ENCODE assay signal across 8 mouse cellular contexts in genomic region chr1:158356051-158356461, GRCm38 (mm10). TPM values are rescaled to one million over a fixed set of nuclear protein-coding genes. Genes with fewer than 3 reads are reported as not detected.
A peak's percentile ranks its signal among the peaks of the same experiment; 100 is the strongest.
DNase-seq lines count a peak whose midpoint lies in the region; ATAC-seq and TF ChIP-seq lines count a peak whose summit lies in the region.

Brinp2 (minus strand) TSS chr1:158356326.

- no peak for TF ChIP-seq CTCF in olfactory bulb, adult 2 months (IDR thresholded peaks at IDR 0.05; ENCODE audit: insufficient read depth, low read depth, low read length)

- no peaks in the 10 kb centered on the region for H3K9me3 ChIP-seq in liver, embryonic 15.5 days (replicated peaks)

- peak; percentile 75 for TF ChIP-seq POLR2A in olfactory bulb, adult 2 months (IDR thresholded peaks at IDR 0.05; ENCODE audit: insufficient read depth, low read depth, low read length)

- peaks cover 29% of the 10 kb centered on the region for H3K27me3 ChIP-seq in liver, embryonic 15.5 days

- H3K36me3 ChIP-seq in liver, embryonic 15.5 days (replicated peaks): no peaks in the 10 kb centered on the region

- under 1% methylated on average over 30 of the region's 30 CpGs for WGBS in liver, embryonic 15.5 days (ENCODE audit: insufficient replicate concordance)
- WGBS in olfactory bulb, adult 2 months: 0% methylated on average over 30 of the region's 30 CpGs

- no peaks in the 10 kb centered on the region for H3K4me1 ChIP-seq in liver, embryonic 15.5 days (replicated peaks)
- peaks cover 8% of the 10 kb centered on the region for H3K4me1 ChIP-seq in olfactory bulb, adult 2 months (ENCODE audit: control insufficient read depth, insufficient read depth, low read length)

- peak; percentile 91 for DNase-seq in R1 (ENCODE audit: low read depth, low spot score)
- DNase-seq in cerebellum, adult 9-11 months: peak; percentile 95
- DNase-seq in frontal cortex, postnatal 10 days (ENCODE audit: low spot score in 2 of 2): peak; percentile 89 to 90
- DNase-seq in layer of hippocampus, adult 18-20 months (ENCODE audit: low spot score in 2 of 2): peak; percentile 92 to 97

- no peak within 1 kb of the TSS for H3K27ac ChIP-seq in liver, embryonic 15.5 days (replicated peaks)
- H3K27ac ChIP-seq in olfactory bulb, adult 2 months (ENCODE audit: insufficient read depth, low read depth, low read length): peak within 1 kb of the TSS; percentile 84

- H3K4me2 ChIP-seq in liver, embryonic 15.5 days: peak within 1 kb of the TSS; percentile 57

- peak within 1 kb of the TSS; percentile 37 for H3K4me3 ChIP-seq in liver, embryonic 15.5 days (replicated peaks)
- peak within 1 kb of the TSS; percentile 91 for H3K4me3 ChIP-seq in olfactory bulb, adult 2 months (ENCODE audit: insufficient read depth, low read depth, low read length)

- peak; percentile 95 to 96 for ATAC-seq in hematopoietic stem cell, adult 5-6 weeks (replicated peaks in 1 of 2; ENCODE audit: insufficient read depth in 1 of 2, low FRiP score in 2 of 2, low TSS enrichment in 1 of 2, low read depth in 1 of 2, poor library complexity in 2 of 2, severe bottlenecking in 2 of 2)
- peak; percentile 51; the same call in 1 of the 2 replicates for ATAC-seq in liver, embryonic 15.5 days (ENCODE audit: insufficient read depth)
- ATAC-seq in monocyte, adult 5-6 weeks (replicated peaks; ENCODE audit: insufficient number of reproducible peaks, low FRiP score, low TSS enrichment, poor library complexity, severe bottlenecking): no peak

- no peak within 1 kb of the TSS for H3K9ac ChIP-seq in liver, embryonic 15.5 days

RNA-seq across cellular contexts. Expression of gene Brinp2, which starts in this region (rescaled TPM):
- not detected in 2 replicates for total RNA-seq in hematopoietic stem cell, adult 5-6 weeks (2017)
- 10 to 100 TPM; 75.0 to 75.9 TPM for total RNA-seq in layer of hippocampus, adult 18-20 months (2021)
- polyA plus RNA-seq in liver, embryonic 15.5 days (2015; fragmentation: Nextera tagmentation; extraction: Ambion mirVana): 0.05 TPM in 2 replicates
- not detected in 2 replicates for polyA plus RNA-seq in olfactory bulb, adult 2 months (2012; ENCODE audit: insufficient read depth, insufficient read length, low replicate concordance, missing spikeins)
- total RNA-seq in monocyte, adult 5-6 weeks (2017): not detected in 3 replicates

Comparison
In these comparisons a context has a peak if more than half of its experiments do, and no peak if none do; other contexts are left out.
1. RNA of gene Brinp2 (total RNA-seq): 75.0 to 75.9 TPM in layer of hippocampus, adult 18-20 months; not detected in hematopoietic stem cell, adult 5-6 weeks and not detected in monocyte, adult 5-6 weeks; every median in the first group is over 10 times any median in the second.
2. Peak in ATAC-seq in hematopoietic stem cell, adult 5-6 weeks; RNA of the gene not detected or under 1 TPM.
3. Peak in ATAC-seq, H3K4me3 ChIP-seq and H3K4me2 ChIP-seq in liver, embryonic 15.5 days; RNA of the gene not detected or under 1 TPM.
4. Peak in every context shown above with its lines, with median percentiles within 50 percentile points of each other: DNase-seq.